Mouse (Mus musculus) gastrocnemius, postnatal 14 days (tissue): ENCODE results near the gene Armh1. TPM values are rescaled to one million over a fixed set of nuclear protein-coding genes. Genes with fewer than 3 reads are reported as not detected.

Experiments
- DNase-seq: peaks from one replicate; pipeline ENCODE4 v3.0.0; 2021; ENCODE audit warnings: mixed read lengths
- intact Hi-C: fragments of 180-260 bp; cut with DNase I; formaldehyde crosslinking; loops from one replicate; pipeline ENCODE4 v1.15.1; 2025; ENCODE audit warnings: low total_unique reads
- long read RNA-seq, 2 experiments: library from polyadenylated mRNA; stranded (forward); transcript quantifications; one replicate each; pipeline ENCODE4 v2.0.0; 2021
- total RNA-seq, 2 experiments: library from RNA; stranded (reverse); gene quantifications; 2 replicates each; pipeline ENCODE4 v1.2.3; 2021

The Armh1 gene
- total RNA-seq, result not detected
- long read RNA-seq, experiment 1, partial matches to known transcripts, result 0 of 1 reads
- long read RNA-seq, experiment 1, other reads (novel, unspliced or antisense), result 1 of 1 reads
- long read RNA-seq, experiment 2, result 0 reads

DNA sequence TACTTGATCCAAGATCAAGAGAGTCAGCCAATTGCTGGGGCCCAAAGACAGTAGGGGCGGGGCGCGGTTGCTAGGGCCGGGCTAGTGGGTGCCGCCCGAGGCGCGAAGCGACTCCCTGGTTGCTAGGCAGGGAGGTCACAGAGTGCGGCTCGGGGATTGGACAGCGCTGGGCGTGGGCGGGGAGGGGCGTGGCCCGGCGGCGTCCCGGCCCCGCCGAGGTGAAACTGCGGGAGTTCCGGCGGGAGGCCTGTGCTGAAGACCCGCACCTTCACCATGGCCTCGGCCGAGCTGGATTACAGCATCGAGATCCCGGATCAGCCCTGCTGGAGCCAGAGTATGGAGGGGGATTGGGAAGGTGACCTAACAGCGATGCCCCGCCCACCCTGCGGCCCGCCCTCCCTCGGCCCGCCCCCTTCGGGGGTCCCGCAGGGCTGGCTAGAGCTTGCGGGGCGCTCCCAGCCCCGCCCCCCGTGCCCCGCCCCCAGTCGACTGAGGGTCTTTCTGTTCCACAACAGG lies at the start of gene Armh1, which contains the start of gene Tmem53:
TSS of gene Armh1 (minus strand) at position 325 of the 516 bp plus-strand sequence.
TSS of gene Tmem53 (plus strand) at position 151 of the 516 bp plus-strand sequence.
- intact Hi-C loops, result no loop called here
- peak; percentile 92 for DNase-seq

DNA sequence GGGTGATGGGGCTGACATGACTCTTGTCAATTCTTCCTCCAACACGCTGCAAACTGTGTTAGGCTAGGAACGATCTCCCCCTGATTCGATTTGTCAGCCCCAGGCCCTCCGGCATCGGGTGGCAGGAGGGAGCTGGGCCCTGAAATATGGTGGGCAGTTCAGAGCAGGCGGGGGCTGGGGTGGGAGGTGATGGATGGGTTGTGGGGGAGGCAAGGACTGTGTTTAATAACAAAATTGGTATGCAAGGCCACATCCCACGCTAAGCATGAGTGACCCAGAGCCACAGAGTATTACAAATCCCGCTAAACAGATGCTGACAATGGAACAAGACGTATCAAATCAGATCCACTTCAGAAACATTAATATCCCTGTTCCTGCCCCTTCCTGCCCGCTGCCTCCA lies 48.0 kb upstream of the Armh1 start:
- DNase-seq, result no peak
- intact Hi-C loops, result no loop called here

DNA sequence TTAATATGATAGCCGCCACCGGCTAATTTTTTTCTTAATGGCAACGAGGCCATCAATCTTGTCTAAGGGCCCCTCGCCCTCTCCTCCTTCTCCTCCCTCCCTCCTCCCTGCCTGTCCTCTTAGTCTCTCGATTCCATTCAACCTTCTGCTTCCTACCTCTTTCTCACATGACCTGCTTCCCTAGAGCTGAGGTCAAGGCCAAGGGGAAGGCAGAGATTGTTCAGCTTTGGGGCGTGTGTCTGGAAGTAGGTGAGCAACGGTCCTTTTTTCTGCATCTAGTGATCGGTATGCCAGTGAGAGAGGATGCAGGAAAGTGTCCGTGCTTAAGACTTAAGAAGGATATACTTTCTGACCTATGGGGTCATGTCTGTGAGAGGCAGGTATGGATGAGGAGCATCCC lies 45.9 kb upstream of the Armh1 start:
- intact Hi-C loops, result no loop called here
- no peak for DNase-seq

DNA sequence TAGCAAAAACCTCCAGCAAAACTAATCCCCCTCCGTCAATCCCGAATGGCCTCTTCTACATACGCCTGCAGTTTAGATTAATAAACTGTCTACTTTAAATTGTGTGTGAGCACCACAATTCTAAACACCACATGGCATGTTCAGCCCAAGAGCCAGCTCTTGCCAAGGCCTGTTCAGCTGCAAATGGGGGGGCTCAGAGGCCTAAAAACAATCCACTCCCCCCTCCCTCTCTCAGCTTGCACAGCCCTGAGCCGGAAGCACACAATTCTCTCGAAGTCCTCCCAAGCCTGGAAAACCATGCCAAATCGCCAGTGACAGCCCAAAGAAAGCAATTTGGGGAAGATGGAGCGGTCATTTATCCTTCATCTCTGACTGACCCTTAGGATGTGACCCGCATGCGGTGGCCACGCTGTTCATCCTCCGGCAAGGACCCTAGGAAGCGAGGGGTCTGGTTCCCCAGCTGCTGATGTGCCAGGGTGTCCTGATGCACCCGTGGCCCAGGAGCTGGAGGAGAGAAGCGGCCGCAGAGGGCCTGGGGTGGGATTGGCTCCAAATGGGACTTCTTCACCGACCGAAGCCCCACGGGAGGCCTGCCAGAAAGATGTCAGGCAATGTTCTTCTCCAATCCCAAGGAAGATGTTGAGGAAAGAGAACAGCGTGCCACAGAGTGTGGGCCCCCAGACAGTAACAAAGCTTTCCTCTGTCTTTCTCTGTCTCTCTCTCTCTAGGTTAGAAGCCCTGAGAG lies 45.1 kb upstream of the Armh1 start:
- no peak for DNase-seq
- intact Hi-C loops, result no loop called here

DNA sequence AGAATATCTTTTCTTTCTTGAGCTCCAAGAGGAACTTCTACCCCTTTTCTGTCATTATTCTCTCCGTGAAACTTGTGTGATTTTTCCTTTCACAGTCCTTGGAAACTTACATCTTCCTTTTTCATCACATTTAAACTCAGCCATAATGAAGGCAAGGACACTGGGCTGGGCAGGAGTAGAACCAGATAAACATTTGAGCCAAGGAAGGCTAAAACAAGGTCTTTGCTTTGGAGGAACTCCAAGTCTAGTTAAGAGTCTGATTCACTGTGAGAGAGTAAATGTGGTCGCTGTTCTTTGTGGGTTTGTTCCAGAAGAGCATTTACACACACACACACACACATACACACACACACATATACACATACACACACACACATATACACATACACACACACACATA lies 39.8 kb upstream of the Armh1 start:
- intact Hi-C loops, result no loop called here
- no peak for DNase-seq

DNA sequence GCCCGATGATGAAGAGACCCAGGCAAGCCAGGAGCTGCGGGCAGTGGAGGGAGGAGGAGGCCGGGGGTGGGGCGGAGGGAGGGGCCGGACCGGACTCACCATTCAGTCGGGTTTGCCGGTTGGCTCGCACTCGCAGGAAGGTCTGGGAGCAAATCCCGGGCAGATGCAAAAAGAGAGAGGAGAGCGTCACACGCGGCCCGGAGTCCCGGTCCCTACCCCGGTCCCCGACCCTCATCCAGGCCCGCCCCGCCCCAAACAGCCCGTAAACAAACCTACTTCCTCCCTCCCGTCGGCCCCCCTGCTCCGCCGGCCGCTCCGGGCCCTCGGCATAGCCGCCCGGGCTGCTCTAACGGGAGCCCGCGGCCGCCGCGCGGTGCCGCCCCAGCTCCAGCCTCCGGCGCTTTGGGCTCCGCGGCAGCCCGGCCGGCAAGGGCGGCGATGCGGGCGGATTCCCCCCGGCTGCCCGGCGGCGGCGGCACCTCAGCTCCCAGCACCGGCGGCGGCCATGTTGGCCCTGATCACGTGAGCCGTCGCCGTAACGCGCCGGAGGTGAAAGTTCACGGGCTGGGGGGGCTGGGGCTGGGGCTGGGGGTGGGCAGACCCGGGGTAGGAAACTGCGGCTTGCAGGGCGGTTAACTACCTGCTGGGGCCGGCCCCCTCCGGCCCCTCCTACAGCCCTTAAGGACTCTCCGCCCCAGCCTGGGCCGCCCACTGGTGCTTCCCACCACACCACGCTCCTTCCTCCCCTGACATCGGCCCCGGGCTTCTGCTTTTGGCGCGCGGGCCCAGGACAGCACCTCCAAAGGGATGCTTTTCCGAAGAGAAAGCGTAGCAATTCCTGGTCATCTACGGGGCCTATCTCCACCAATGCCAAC lies 37.2 kb upstream of the Armh1 start:
- DNase-seq, result peak; percentile 80
- intact Hi-C loops, result no loop called here

DNA sequence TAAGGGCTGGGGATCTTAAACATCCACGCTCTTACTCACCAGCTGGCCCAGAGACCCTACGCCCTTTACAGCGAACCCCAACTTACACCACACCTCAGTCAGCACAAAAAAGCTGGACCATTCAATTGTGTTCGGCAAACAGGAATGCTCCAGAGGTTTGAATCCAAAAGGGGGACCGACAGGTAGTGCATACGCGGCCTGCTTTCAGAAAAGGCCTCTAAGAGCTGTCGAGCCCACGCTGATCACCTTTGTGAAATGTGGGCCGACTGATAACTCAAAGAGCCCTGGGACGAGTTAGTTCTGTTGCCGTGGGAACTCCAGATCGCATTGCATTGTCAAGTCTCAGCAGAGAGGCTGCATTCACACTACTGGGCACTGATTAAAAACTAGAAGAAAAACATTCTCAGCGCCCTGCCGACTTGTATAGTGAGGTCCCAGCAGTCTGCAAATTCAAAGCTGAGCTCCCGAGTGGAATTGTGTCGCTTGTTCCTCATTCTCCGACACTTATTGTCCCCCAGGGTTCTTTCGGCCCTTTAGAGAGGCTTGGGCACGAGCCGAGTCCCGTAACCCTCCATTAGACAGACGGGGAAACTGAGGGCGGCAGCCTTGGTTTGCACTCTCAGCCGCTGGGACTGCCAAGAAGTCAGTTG lies 36.5 kb upstream of the Armh1 start:
- DNase-seq, result no peak
- intact Hi-C loops, result no loop called here

DNA sequence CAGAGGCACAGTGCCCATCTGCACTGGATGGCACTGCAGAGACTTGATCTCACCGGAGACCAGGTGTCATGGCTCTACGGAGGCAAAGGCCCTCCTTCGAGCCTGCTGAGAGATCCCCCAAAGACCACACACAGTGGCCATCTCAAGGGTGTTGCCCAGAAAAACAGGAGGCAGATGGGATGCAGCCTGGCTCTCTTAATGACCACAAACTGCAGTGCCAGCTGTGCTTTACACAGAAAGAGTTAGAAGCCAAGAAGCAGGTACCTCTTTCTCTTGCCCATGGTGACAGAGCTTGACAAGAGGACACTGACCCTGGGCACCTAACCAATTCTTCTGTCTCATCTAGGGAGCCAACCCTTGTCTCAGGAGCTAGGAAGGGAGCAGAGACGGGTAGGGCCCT lies 32.4 kb upstream of the Armh1 start:
- no peak for DNase-seq
- intact Hi-C loops, result no loop called here

DNA sequence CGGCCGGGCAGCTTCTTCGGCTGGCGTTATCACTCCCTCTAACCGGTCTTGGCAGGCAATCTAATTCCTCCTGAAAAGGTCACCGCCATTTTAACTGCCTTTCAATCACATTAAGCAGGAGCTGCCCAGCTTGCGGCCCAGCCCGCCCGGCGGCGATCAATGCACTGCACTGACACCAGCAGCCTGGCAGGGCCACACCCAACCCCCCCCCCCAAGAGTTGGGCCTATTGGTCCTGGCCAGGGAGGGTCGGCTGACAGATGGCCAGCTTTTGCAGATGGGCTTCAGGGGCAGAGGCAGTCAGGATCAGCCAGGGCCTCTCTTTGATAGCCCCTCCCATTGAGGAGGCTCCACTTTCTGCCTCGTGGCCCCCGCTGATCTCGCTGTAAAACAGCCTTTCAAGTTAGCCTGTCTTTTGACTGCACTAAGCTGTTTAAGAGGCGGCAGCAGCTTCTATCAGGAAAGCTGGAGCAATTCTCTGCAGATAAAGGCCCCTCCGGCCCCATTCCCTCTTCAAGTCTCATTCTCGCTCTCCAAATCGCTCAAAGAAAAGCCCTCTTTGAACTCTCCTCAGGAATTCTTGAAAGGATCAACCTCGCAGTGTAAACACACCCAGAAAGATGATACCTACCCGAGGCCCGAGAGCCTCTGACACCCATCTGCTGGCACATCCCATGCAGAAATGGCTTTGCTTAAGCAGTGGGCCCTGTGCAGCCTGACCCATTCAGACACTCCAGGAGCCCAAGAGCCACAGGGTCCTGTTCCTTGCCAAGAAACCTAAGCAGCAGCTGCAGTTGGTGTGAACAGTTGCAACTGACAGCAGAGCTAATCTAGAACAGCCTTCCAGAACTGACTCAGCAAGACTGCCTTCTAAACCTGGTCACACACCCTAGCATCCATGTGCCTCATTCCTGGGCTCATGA lies 31.6 kb upstream of the Armh1 start:
- intact Hi-C loops, result no loop called here
- DNase-seq, result no peak

DNA sequence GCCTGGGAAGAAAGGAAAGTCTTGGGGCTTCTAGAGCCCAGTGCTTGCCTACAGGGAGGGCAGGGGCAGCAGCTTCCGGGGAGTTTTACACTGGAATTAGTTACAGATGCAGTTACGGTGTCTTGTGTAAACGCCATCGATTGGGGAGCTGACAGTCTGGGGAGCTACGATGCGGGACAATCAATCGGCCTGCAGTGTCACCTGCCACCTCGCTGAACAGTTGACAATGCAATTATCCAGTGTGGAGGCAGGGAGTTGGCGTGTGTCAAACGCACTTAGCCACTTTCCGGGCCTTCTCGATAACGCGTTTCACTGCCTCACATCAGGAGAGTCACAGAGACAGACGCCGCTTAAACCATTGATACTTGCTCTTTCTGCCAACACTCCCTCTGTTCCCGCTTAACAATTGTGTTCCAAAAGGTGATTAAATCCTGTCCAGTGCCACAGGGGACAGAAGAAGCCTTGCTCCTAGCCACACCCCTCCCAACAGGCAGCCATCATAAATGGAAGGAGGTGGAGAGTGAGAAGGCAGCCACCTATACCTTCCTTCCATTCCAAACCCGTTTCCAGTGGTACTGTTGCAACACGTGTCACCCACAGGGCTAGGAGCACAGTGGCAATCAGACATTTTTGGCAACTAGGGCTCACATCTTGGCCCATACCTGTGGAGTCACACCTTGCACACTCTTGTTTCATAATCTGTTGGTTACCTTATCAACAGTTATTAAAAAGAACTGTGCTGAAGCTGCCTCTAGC lies 29.3 kb upstream of the Armh1 start:
- DNase-seq, result no peak
- intact Hi-C loops, result no loop called here

DNA sequence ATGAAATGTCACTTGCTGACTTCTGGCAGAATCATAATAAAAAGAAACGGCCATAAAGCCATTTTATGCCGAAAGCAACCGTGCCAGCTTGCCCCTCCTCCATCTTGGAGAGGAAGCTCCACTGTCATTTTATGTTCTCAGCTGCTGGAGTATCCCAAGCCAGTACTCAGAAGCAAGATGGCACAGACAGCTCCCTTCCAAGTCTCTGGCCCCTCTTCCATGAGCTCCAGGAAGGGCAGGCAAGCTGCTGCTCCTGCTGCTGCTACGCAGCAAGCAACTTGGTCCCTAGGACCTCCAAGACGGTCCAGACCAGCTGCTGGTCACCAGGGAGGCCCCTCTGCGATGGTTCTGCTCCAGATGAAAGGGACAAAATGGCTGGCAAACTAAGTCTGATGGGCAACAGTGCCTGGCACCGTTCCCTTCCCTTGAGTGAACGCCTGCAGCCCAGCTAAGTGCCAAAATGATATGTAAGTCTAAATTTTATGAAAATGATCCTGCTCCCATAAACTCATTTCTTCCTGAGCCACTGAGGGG lies 28.5 kb upstream of the Armh1 start:
- intact Hi-C loops, result no loop called here
- no peak for DNase-seq

DNA sequence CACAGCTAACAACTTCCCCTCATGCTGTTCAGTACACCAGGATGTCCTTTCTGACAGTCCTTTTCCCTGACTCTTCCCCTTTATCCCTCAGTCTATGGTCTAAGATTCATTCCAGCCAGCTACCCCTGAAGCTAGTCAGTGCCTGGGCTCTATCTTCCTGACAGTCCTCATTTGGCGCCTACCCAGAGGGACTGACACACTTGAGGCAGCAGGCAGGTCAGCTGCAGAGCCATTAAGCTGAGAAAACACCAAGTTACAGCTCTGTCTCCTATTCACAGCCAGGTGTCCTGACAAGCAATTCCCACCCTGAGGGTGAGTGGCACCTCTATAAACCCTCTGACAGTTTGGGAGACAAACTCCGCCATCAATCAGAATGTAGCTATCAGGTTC lies 27.3 kb upstream of the Armh1 start:
- no peak for DNase-seq
- intact Hi-C loops, result loop anchor here (10.0 kb wide), 1 partner anchor 396 kb away; no protein-coding TSS in a partner anchor

DNA sequence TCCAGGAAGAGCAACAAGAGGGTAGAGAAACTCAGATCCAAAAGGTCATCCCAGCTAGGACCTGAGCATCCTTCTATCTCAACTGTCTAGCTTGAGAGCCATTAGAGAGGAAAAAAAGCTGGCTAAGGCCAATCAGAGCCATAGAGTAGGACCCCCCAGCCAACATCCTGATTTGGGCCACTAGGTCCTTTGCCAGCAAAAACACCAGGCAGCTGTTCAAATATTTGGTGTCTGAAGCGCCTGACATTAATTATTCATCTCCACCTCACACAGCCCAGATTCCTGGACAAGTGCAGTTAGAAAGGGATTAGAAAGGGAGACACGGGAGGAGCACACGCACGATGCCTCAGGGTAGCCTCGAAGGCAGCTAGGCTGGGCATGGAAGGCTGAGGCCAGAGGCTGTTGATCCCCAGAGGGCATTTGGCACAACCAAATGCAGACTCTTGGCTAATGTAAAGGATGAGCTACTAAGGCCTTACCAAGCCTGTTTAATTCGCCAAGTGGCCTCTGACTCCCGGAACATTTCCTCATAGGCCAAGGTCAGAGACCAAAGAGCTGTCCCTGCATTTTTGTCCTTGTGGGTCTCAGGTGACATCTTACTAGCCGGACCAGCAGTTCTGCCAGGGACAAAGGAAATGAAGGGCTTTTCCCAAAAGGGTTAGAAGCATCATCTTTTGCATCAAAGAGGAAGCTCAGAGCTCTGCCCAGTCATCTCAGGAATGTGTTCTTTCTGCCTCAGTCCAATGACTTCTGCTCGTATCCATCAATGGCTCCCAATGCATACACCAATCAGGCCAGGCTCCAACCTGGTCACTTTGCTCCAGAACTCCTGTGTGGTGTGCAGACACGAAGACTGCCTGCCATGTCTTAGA lies 26.7 kb upstream of the Armh1 start:
- intact Hi-C loops, result loop anchor here (10.0 kb wide), 1 partner anchor 396 kb away; no protein-coding TSS in a partner anchor

DNA sequence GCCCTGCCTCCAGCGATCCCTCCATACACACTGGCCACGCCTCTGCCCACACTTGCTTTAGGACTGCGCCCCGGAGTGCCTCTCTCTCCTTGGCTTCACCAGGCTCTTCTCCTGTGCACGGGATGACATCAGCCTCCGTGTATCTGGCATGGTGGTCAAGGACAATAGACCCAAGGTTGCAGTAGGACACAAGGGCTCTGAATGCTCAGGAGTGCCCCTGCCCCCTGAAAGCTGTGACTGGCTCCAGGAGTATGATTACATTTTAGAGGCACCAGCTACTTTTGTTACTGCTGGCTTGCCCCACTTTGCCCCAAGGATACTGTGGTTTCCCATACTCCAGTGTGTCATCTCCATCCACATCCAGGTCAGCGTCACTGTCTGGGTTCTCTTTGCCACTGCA lies 25.8 kb upstream of the Armh1 start:
- DNase-seq, result no peak

More for the DNA sequence above, 26.7 kb upstream of the Armh1 start:
- no peak for DNase-seq

DNA sequence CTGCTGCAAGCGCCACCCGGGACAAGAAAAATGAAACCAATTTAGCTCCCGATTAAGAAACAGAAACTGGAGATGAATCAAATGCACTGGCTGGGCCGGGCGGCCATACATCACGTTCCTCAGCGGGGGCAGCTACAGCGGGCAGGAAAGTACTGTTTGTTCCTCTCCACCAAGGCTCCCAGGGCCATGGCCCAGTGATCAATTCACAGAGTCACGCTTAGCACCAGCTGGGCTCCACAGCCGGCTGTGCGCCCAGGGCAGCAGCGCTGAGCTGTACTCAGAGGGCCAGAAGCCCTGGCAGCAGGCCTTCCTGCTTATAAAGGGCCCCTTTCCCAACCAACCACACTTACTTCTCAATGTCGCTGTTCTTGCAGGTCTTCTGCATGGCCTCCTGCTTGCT lies 25.1 kb upstream of the Armh1 start:
- intact Hi-C loops, result loop anchor here (10.0 kb wide), 1 partner anchor 398 kb away; no protein-coding TSS in a partner anchor
- DNase-seq, result no peak

More for the DNA sequence above, 25.8 kb upstream of the Armh1 start:
- intact Hi-C loops, result loop anchor here (10.0 kb wide), 1 partner anchor 397 kb away; no protein-coding TSS in a partner anchor

DNA sequence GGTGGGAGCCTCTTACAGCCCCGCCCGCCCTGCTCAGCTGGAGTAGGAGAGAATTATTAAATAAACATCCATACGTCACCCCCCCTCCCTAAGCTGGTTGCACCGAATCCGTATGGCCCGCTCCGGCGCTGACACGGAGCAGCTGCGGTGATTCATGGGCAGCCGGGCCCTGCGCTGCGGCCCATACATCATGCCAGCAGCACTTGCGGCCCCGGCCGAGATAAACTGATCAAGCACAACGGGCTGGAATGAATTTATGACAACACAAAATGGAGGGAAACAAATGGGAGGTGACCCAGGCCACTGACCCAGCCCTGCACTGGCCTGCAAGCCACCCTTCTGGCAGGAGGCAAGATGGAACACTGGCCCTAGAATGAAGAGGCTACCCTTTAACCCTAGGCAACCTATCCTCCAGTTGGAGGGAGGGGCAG lies 24.4 kb upstream of the Armh1 start:
- intact Hi-C loops, result loop anchor here (10.0 kb wide), 1 partner anchor 399 kb away; no protein-coding TSS in a partner anchor
- no peak for DNase-seq
